Mouse (Mus musculus) left cerebral cortex, postnatal 10 days (tissue): ENCODE data around the gene Misp. TPM values are rescaled to one million over a fixed set of nuclear protein-coding genes. Genes with fewer than 3 reads are reported as not detected.

Source experiments
- DNase-seq, 2 experiments: peaks; one replicate each; pipeline ENCODE4 v3.0.0; 2021 to 2022; ENCODE audit warnings: low spot score in 2 of 2, mixed read lengths in 1 of 2; ENCODE audit errors: extremely low spot score in 1 of 2
- intact Hi-C: fragments of 180-260 bp; cut with DNase I; formaldehyde crosslinking; loops from one replicate; pipeline ENCODE4 v1.15.1; 2025
- total RNA-seq, 2 experiments: library from RNA; stranded (reverse); gene quantifications; 2 replicates each; pipeline ENCODE4 v1.2.3; 2021

Gene Misp
- total RNA-seq, 2 experiments from 2014 or later, result 0.30 to 0.51 TPM

- intact Hi-C loops, result no loop called here
- no peak for DNase-seq
Observed at GRCm38 (mm10) chr10:79861230-79862048, 40.6 kb downstream of the Misp start.

DNA sequence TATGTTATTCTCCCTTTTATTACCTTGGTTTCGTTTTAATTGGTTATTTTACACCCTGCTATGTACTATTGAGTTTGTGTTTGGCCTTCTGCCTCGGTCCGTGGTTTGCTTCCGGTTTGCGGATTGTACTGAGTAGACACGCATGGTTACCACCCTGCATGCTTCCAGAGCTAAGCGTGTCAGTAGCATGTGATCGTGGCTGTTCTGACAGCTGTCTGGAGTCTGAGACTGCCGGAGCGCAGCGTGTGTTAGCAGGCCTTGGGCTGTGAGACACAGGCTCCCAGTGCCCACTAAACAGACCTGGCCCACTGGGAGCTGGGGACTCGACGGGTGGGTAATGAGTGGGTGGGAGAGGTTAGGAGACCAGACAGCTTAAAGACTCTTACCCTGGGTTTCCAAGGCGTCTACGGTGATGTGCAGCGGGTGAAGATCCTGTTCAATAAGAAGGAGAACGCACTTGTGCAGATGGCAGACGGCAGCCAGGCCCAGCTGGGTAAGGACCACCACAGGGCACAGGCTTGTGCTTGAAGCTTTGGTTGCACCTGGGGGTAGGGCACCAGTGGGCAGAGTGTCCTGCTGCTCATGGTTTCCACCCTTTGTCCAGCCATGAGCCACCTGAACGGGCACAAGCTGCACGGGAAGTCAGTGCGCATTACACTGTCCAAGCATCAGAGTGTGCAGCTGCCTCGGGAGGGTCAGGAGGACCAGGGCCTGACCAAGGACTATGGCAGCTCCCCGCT, 41.4 kb downstream of the Misp start:
- intact Hi-C loops, result no loop called here
- no peak for DNase-seq

GRCm38 (mm10) chr10:79862925-79863324, 42.1 kb downstream of the Misp start:
- DNase-seq, result peak in 1 of 2 experiments; percentile 51
- intact Hi-C loops, result no loop called here

- intact Hi-C loops, result no loop called here
- peak in 1 of 2 experiments; percentile 41 for DNase-seq
Observed at GRCm38 (mm10) chr10:79864351-79865188, 43.8 kb downstream of the Misp start.

DNA sequence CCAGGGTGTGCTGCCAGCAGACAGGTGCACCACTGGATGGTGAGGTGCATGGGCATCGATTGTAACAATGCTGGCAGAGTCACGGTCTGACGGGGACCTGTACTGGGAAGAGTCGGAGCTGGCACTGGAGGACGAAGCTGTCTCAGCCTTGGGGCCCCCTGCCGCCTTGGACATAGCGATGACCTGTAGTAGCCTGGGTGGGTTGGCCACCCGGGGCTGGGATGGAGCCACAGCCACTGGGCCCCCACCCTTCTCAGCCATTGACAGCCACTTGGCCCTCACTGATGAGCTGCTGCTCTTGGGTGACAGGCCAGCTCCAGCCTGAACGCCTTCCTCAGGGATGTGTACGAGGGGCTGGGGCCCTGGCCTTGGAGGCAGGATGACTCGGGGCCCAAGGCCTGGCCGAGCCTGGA, 44.4 kb downstream of the Misp start:
- DNase-seq, result peak in 1 of 2 experiments; percentile 38
- intact Hi-C loops, result no loop called here

DNA sequence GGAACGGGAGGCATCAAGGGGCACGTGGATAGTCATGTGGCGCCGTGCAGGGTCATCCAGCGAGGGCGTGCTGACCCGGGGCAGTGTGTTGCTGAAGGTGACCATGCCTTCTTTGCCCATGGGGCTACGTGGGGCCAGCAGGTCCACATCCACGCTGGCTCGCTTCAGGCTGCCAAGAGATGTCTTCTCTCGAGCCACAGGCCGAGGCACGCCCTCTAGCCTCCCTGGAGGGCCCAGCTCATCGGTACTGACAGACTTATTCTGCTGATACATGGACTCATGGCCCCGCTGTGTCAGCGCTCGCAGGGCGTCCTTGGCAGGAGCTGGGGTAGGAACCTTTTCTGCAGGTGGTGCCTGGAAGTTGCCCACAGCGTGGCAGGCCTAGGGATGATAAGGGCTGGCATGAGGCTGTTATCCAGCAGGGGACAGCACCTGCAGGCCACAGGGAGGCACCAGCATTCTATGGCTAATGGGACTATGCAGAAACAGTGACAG, 45.1 kb downstream of the Misp start:
- intact Hi-C loops, result no loop called here

GRCm38 (mm10) chr10:79866601-79867000, 45.8 kb downstream of the Misp start:
- no peak for DNase-seq
- intact Hi-C loops, result no loop called here

More for the DNA sequence above, 45.1 kb downstream of the Misp start:
- DNase-seq, result peak in 1 of 2 experiments; percentile 37

DNA sequence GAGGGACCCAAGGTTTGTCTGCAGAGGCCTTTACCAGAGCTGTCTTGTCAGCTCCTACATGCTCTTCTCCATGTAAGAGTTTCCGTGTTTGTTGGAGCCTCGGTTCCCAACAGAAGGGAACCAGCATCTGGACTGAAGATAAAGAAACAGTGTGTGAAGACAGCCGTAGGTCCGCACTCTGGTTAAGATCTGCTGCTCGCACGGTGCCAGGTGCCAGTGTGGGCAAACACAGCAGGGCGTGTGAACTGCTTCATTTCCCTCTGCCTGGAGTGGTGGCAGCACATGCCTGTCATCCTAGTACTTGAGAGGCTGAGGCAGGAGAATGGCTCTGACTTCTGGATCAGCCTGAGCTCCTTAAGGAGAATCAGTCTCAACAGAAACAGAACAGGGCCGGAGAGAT, 51.1 kb downstream of the Misp start:
- peak in 1 of 2 experiments; percentile 41 for DNase-seq
- intact Hi-C loops, result no loop called here

DNA sequence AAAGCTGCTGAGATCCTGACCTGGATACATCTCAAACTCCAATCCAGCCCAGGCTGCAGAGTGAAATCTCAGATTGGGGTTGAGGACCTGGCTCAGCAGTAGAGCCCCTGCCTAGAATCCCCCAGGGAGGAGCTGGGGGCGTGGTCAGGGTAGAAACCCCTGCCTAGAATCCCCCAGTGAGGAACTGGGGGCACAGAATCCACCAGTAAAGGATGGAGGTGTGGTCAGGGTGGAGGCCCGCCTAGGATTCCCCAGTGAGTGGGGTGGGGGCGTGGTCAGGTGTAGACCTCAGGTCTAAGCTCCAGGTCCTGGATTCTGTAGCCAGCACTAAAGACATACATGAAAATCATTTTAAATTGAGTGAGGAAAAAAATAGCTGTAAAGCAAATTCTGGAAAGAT, 52.1 kb downstream of the Misp start:
- DNase-seq, result peak in 1 of 2 experiments; percentile 46
- intact Hi-C loops, result no loop called here

- intact Hi-C loops, result no loop called here
Observed at GRCm38 (mm10) chr10:79873313-79873712, 52.5 kb downstream of the Misp start.

DNA sequence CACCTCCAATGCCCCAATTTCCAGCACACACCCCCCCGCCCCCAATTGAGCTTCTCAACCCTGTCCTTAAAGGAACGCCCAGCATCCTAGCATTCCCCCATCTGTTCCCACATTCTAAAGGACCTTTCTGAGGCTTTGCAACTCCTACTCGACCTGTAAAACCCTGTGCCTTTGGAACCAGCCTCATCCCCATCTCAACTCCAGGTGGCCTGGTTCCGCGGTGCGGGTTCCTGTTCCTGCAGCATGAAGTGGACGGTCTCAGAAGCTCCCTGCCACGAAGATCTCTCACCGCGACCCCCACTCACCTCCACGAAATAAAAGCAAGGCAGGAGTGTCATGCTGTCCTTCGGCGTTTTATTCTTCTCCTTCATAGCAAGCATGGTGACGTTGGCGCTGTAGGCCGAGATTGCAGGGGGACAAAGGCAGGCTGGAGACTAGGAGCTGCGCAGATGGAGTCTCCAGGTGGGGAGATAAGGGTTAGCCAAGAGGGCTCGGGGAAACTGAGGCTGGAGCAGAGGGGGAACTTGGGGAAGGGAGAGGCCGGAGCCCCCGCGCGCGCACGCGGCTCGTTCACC, 53.0 kb downstream of the Misp start:
- DNase-seq, result no peak
- intact Hi-C loops, result no loop called here

More at GRCm38 (mm10) chr10:79873313-79873712, 52.5 kb downstream of the Misp start:
- no peak for DNase-seq

- intact Hi-C loops, result no loop called here
- DNase-seq, result peak in 1 of 2 experiments; percentile 68
Observed at GRCm38 (mm10) chr10:79874290-79874862, 53.6 kb downstream of the Misp start, which contains the start of the genes Prtn3 and Plppr3. Gene Prtn3 (plus strand): TSS chr10:79874476. Gene Plppr3 (minus strand): TSS chr10:79874634.

DNA sequence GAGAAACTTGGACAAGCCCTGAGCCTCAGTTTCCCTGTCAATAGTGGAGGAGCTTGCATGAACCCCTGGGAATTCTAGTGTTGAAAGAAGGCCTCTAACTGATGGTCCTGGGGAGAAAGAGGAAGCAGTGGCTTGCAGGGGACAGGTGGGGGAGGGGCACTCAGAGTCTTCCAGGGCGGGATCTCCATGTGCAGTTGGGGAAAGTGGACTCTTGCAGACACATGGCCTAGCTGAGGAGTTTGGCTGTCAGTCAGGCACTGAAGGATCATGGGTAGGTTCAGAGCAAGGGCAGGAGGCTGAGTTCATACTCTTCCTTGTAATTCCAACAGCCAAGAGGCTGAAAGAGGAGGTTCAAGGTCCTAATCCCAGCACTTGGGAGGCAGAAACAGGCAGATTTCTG, 56.4 kb downstream of the Misp start:
- DNase-seq, result peak in 1 of 2 experiments; percentile 47
- intact Hi-C loops, result no loop called here

- intact Hi-C loops, result no loop called here
Observed at GRCm38 (mm10) chr10:79877757-79878156, 57.0 kb downstream of the Misp start.

GRCm38 (mm10) chr10:79879527-79879926, 58.7 kb downstream of the Misp start:
- no peak for DNase-seq
- intact Hi-C loops, result no loop called here

More at GRCm38 (mm10) chr10:79877757-79878156, 57.0 kb downstream of the Misp start:
- peak in 1 of 2 experiments; percentile 61 for DNase-seq
